Mouse (Mus musculus) c-Kit-positive CD71-positive TER-119-positive erythroid progenitor cells, embryonic 14.5 days (primary cell): ENCODE measurements around the gene Zfp398.

Experiments used
- DNase-seq: peaks from one replicate; pipeline ENCODE4 v3.0.0-alpha.2; 2013; ENCODE audit warnings: low spot score

Zfp398 gene

GRCm38 (mm10) chr6:47835482-47835983 is at the start of gene Zfp398:
TSS of gene Zfp398 (plus strand) at chr6:47835661.
- DNase-seq, result peak; percentile 91

DNA sequence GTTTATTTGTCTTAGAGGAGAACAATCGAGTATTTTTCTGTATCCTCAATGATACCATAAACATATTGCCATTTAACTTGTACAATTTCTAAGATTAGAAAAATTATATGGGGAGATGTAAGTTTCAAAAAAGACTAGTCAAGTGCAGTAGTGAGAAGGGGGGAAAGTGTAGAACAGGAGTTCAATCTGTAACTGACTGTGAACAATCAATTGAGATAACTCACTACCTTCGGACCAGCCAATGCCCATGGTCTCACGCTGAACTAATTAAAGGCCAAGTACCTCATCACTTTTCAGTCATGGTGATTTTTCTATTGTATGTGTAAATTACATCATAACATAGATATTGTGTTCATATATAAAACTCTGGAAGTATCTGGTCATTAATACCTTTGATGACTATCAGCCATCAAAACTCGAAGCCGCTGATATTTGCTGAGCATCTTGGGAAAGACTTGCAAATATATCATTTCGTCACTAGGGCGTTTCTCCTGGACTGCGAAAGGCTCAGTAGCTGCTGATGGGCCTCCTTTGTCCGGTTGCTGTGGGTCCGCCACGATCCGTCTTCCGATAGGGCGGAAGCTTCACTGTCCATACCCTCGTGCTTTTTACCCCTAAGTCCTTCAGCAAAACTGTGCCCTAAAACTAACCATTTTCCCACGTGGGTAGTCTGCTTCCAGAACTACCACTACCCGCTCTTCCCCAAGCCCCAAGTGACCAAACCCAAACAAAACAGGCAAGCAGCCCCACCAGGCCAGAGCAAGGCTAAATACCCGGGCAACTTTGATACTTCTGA is 47.3 kb upstream of the Zfp398 start:
- peak; percentile 83 for DNase-seq

- no peak for DNase-seq
These were observed 46.6 kb upstream of the Zfp398 start for GRCm38 (mm10) chr6:47788821-47789220.

DNA sequence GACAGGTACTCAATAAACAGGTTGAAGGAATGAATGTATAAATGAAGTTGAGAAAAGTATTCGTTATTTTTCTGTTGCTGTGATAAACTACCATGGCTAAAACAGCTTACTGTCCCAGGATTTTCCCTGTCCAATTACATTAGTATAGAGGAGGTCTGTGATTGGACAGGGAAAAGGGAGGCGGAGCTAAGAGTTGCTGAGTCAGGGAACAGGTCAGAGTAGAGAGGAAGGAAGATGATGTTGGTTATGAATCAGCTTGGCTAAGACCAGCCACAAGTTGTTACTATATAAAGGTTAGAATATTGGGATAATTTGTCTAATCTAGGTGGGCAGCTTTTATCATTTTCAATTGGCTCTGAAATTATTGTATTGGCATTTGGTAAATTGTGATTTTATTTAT is 44.7 kb upstream of the Zfp398 start:
- DNase-seq, result peak; percentile 68

GRCm38 (mm10) chr6:47792533-47792932 is 42.9 kb upstream of the Zfp398 start:
- DNase-seq, result no peak

- no peak for DNase-seq
These were observed 42.2 kb upstream of the Zfp398 start for GRCm38 (mm10) chr6:47793284-47793683.

DNA sequence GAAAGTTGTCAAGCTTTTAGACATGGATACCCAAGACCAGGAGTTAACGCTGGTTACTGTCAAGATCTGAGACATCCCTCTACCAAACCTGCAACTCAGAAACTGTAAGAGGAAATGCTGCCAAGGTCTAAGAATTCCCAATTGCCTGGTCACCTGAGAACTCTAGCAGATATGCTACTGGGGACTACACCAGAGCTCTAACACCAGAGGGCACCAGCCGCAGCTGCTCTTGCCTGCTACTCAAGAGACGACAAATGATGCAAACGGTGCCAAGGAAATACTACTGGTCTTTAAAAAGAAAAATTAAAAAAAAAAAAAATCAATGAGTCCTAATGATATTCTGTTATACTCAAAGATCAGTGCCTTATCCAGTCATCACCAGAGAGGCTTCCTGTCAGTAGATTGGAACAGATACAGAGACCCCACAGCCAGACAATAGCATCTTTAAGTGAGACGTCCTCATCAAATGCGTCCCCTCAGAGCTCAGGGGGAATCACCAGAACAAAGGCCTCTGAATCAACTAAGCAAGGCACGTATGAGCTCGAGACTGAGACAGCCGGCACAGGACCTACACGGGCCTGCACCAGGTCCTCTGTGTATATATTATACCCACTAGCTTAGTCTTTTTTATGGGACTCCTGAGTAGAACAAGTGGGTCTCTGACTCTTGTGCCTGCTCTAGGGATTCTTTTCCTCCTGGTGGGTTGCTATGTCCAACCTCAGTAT is 41.2 kb upstream of the Zfp398 start:
- DNase-seq, result no peak

DNA sequence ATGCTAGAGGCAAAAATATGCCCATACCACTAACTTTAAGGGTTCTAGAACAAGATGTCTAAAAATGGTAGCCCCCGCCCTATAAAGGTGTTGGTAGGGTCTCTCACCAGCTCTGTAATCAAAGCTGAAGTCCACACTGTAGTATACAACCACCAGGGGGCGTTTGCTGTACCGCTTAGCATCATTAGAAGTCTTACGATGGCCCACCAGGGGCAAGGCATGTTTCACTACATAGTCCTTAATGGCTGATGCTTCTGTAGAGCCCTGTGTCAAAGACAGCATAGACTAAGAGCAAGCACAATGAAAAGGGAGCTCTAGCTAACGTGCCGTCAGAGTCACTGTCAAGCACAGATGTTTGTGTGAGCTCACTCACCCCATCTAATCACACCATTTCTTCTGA is 36.4 kb upstream of the Zfp398 start:
- peak; percentile 64 for DNase-seq

DNA sequence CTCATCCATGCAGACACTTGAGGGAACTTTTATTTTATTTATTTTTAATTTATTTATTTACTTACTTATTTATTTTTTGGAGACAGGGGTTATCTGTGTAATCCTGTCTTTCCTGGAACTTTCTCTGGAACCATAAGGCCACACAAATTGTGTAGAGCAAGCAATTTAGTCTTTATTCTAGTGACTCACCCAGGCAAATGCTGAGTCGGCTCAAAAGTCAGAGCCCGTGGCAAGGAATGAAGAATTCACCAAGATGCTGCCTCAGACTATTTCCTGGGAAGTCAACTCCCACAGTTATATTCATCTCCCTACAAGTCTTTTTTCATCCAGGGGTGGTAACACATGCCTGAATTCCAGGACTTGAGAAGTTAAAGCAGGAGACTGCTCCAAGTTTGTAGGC is 29.9 kb upstream of the Zfp398 start:
- DNase-seq, result no peak

- no peak for DNase-seq
These were observed 28.0 kb upstream of the Zfp398 start for GRCm38 (mm10) chr6:47807419-47807818.

DNA sequence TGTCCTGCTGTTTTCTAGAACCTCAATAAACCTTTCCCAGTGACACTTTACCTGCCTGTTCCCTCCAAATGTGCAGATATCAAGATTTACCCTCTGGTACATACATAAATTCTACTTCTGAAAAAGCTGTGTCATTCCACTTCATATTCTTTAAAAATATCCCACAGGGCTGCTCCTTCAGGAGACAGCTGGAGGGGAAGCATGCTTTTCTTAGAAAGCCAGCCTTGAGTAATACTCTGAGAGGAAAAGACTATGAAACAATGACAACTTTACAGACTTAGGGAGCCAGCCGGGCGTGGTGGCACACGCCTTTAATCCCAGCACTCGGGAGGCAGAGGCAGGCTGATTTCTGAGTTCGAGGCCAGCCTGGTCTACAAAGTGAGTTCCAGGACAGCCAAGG is 26.9 kb upstream of the Zfp398 start:
- no peak for DNase-seq

GRCm38 (mm10) chr6:47809053-47809452 is 26.4 kb upstream of the Zfp398 start:
- DNase-seq, result no peak

GRCm38 (mm10) chr6:47810181-47810580 is 25.3 kb upstream of the Zfp398 start:
- no peak for DNase-seq

GRCm38 (mm10) chr6:47811324-47811723 is 24.1 kb upstream of the Zfp398 start:
- no peak for DNase-seq

DNA sequence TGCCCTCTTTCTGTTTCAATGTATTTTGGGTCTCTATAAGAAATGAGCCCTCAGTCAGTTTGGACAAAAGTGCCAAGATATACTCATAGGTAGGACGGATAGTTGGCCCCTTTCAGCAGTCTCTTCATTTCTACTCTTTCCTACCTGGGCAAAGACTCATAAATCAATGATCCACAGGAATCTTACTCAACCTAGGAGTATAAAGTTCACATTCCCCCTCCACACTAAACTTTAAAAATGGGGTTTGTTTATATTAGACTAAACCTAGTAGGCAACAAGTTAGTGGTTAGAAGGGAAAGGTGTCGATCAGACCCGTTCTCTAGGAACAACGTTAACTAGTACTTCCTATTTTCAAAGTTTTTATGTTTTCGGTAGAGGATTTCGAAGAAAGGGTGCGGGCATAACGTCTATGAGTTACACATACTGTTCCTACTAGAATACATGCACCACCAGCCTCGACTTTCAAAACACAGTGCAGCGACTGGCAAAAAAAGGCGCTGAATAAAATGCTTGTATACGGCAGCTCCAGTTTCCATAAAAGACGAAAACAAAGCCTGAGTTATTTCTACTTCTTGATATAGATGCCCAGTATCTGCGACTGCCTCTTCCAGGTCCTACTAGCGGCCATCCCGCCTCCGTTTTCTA is 23.1 kb upstream of the Zfp398 start:
- DNase-seq, result no peak

DNA sequence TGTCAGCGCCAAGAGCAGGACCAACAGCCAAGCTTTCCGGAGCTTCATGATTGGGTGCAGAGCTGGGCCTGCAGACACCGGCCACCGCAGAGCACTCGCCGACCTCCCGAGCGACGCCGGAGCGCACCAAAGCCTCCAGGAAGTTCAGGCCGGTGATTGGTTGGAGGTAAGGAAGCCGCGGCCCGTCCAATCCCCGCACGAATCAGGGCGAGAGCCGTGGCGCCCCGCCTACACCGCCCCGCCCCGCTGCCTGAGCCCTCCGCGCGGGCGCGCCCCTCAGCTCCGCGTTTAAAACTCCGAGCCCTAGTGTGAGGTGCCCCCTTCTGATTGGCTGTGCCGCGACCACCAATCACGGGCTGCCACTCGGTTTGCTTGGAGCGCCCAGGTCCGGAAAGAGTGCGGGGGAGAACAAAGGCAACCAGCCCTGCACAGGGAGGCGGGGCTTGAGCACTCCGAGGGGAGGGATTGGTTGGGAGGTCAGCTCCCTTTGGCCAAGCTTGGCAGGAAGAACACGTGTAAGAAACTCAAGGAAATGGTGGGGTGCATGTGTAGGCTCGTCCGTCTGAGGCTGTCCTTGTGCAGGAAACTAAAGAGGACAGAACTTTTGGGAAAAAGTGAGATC is 22.1 kb upstream of the Zfp398 start, which contains the start of gene Pdia4:
Gene Pdia4, minus strand, starts transcription at position 174 of the 622 bp plus-strand sequence.
- peak; percentile 95 for DNase-seq

GRCm38 (mm10) chr6:47816151-47816550 is 19.3 kb upstream of the Zfp398 start:
- no peak for DNase-seq

DNA sequence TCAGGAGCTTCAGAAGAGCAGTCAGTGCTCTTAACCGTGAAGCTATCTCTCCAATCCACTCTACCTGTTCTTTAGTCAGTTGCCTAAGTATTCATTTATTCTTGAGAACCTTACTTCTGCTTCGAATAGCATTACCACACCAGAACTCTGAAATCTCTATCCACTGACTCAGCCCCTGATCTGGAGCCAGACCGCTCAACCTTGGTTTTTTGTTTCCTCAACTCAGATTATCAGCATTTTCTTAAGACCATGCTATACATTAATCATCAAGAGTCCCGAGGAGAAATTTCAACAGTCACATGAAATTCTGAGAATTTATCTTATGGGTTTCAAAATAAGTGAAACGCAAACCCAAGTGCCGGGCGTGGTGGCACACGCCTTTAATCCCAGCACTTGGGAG is 16.7 kb upstream of the Zfp398 start:
- DNase-seq, result no peak

- DNase-seq, result no peak
These were observed 15.7 kb upstream of the Zfp398 start for GRCm38 (mm10) chr6:47819626-47820325.

DNA sequence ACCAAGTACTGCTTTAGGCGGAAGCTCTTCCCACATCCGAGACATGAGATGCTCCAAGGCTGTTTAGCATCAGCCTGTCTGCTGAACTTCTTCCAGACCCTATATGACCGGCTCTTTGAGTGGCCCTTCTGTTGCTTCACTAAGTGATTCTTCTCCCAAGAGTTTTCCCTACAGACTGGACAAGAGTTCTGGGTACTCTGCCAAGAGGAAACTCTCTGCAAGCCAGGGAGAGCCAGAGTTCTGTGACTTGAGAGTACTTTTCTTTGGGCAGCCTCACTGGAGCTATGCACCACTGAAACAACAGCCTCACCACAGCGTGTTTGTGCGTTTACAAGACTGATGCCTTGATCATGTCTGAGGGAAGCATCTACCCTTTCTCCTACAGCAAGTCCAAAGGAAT is 14.2 kb upstream of the Zfp398 start:
- no peak for DNase-seq

GRCm38 (mm10) chr6:47821776-47822175 is 13.7 kb upstream of the Zfp398 start:
- DNase-seq, result no peak

- no peak for DNase-seq
These were observed 11.2 kb upstream of the Zfp398 start for GRCm38 (mm10) chr6:47824241-47824640.
